Mouse (Mus musculus): ENCODE measurements around the gene Olfr1046. TPM values are rescaled to one million over a fixed set of nuclear protein-coding genes. Genes with fewer than 3 reads are reported as not detected.
"Not testable (repeated sequence)": the region's sequence is repeated elsewhere in the genome, so short reads cannot be mapped to it uniquely, and the experiment has no call there.

Olfr1046 gene
- polyA plus RNA-seq, 1 experiment from 2014 or later: not detected

- ATAC-seq (ENCODE audit: low FRiP score); H3K9ac ChIP-seq (ENCODE audit: low read depth, low read length); DNase-seq (ENCODE audit: low spot score); H3K27ac ChIP-seq (ENCODE audit: low read depth, low read length); H3K27me3 ChIP-seq (ENCODE audit: control insufficient read depth, insufficient read depth, low read length); H3K9me3 ChIP-seq (ENCODE audit: control insufficient read depth, low read length); H3K36me3 ChIP-seq (ENCODE audit: control insufficient read depth, insufficient read depth, low read length); H3K4me2 ChIP-seq (replicated peaks; ENCODE audit: low read depth, low read length); H3K4me1 ChIP-seq (replicated peaks; ENCODE audit: control insufficient read depth, insufficient read depth, low read length); H3K4me3 ChIP-seq (ENCODE audit: low read depth, low read length): not testable (repeated sequence)
- 86% methylated on average over 7 of the region's 7 CpGs for WGBS
These were observed 43.7 kb downstream of the Olfr1046 start for GRCm38 (mm10) chr2:86175422-86175821.

- 87% methylated on average over 2 of the region's 2 CpGs for WGBS
- DNase-seq (ENCODE audit: low spot score): no peak
- Histone ChIP-seq H3K36me3 (ENCODE audit: control insufficient read depth, insufficient read depth, low read length) (no peaks in the 10 kb centered on the region), H3K27ac (ENCODE audit: low read depth, low read length) (no peak within 1 kb of the TSS), H3K9ac (ENCODE audit: low read depth, low read length) (no peak within 1 kb of the TSS), H3K4me3 (ENCODE audit: low read depth, low read length) (no peak within 1 kb of the TSS), H3K27me3 (ENCODE audit: control insufficient read depth, insufficient read depth, low read length) (no peaks in the 10 kb centered on the region), H3K9me3 (ENCODE audit: control insufficient read depth, low read length) (no peaks in the 10 kb centered on the region), H3K4me2 (replicated peaks; ENCODE audit: low read depth, low read length) (no peak within 1 kb of the TSS), H3K4me1 (replicated peaks; ENCODE audit: control insufficient read depth, insufficient read depth, low read length) (no peaks in the 10 kb centered on the region)
- no peak for ATAC-seq (ENCODE audit: low FRiP score)
These were observed 51.7 kb downstream of the Olfr1046 start, which contains the start of gene Olfr1043 for GRCm38 (mm10) chr2:86167422-86167821. Gene Olfr1043, minus strand, starts transcription at chr2:86167522.

Other genes starting within 250 kb of the Olfr1046 start
- gene Olfr1029, start 245.4 kb downstream of the Olfr1046 start, polyA plus RNA-seq (2014; fragmentation: Nextera tagmentation; extraction: Ambion mirVana): not detected in 2 replicates
- not detected in 2 replicates for gene Olfr1030, start 240.0 kb downstream of the Olfr1046 start, polyA plus RNA-seq (2014; fragmentation: Nextera tagmentation; extraction: Ambion mirVana)
- gene Olfr1031, start 229.0 kb downstream of the Olfr1046 start, polyA plus RNA-seq (2014; fragmentation: Nextera tagmentation; extraction: Ambion mirVana): not detected in 2 replicates
- not detected in 2 replicates for gene Olfr1032, start 213.8 kb downstream of the Olfr1046 start, polyA plus RNA-seq (2014; fragmentation: Nextera tagmentation; extraction: Ambion mirVana)
- gene Olfr1033, start 198.7 kb downstream of the Olfr1046 start, polyA plus RNA-seq (2014; fragmentation: Nextera tagmentation; extraction: Ambion mirVana): not detected in 2 replicates
- gene Olfr1034, start 173.5 kb downstream of the Olfr1046 start, polyA plus RNA-seq (2014; fragmentation: Nextera tagmentation; extraction: Ambion mirVana): not detected in 2 replicates
- gene Olfr1036, start 145.3 kb downstream of the Olfr1046 start, polyA plus RNA-seq (2014; fragmentation: Nextera tagmentation; extraction: Ambion mirVana): not detected in 2 replicates
- gene Olfr1037, start 131.9 kb downstream of the Olfr1046 start, polyA plus RNA-seq (2014; fragmentation: Nextera tagmentation; extraction: Ambion mirVana): not detected in 2 replicates
- gene Olfr1039, start 83.4 kb downstream of the Olfr1046 start, polyA plus RNA-seq (2014; fragmentation: Nextera tagmentation; extraction: Ambion mirVana): not detected in 2 replicates
- not detected in 2 replicates for gene Olfr1040, start 72.6 kb downstream of the Olfr1046 start, polyA plus RNA-seq (2014; fragmentation: Nextera tagmentation; extraction: Ambion mirVana)
- not detected in 2 replicates for gene Olfr1042, start 57.5 kb downstream of the Olfr1046 start, polyA plus RNA-seq (2014; fragmentation: Nextera tagmentation; extraction: Ambion mirVana)
- gene Olfr1043, start 51.8 kb downstream of the Olfr1046 start, polyA plus RNA-seq (2014; fragmentation: Nextera tagmentation; extraction: Ambion mirVana): not detected in 2 replicates
- gene Olfr1044, start 41.5 kb downstream of the Olfr1046 start, polyA plus RNA-seq (2014; fragmentation: Nextera tagmentation; extraction: Ambion mirVana): not detected in 2 replicates
- gene Olfr52, start 33.6 kb downstream of the Olfr1046 start, polyA plus RNA-seq (2014; fragmentation: Nextera tagmentation; extraction: Ambion mirVana): not detected in 2 replicates
- gene Olfr1045, start 16.3 kb downstream of the Olfr1046 start, polyA plus RNA-seq (2014; fragmentation: Nextera tagmentation; extraction: Ambion mirVana): not detected in 2 replicates
- not detected in 2 replicates for gene Olfr1047, start 12.1 kb upstream of the Olfr1046 start, polyA plus RNA-seq (2014; fragmentation: Nextera tagmentation; extraction: Ambion mirVana)
- gene Olfr1048, start 21.0 kb upstream of the Olfr1046 start, polyA plus RNA-seq (2014; fragmentation: Nextera tagmentation; extraction: Ambion mirVana): not detected in 2 replicates
- not detected in 2 replicates for gene Olfr1049, start 39.0 kb upstream of the Olfr1046 start, polyA plus RNA-seq (2014; fragmentation: Nextera tagmentation; extraction: Ambion mirVana)
- gene Olfr1051, start 59.8 kb upstream of the Olfr1046 start, polyA plus RNA-seq (2014; fragmentation: Nextera tagmentation; extraction: Ambion mirVana): not detected in 2 replicates
- not detected in 2 replicates for gene Olfr1052, start 73.1 kb upstream of the Olfr1046 start, polyA plus RNA-seq (2014; fragmentation: Nextera tagmentation; extraction: Ambion mirVana)
- gene Olfr1053, start 96.0 kb upstream of the Olfr1046 start, polyA plus RNA-seq (2014; fragmentation: Nextera tagmentation; extraction: Ambion mirVana): not detected in 2 replicates
- gene Olfr1054, start 116.1 kb upstream of the Olfr1046 start, polyA plus RNA-seq (2014; fragmentation: Nextera tagmentation; extraction: Ambion mirVana): not detected in 2 replicates
- not detected in 2 replicates for gene Olfr1055, start 131.0 kb upstream of the Olfr1046 start, polyA plus RNA-seq (2014; fragmentation: Nextera tagmentation; extraction: Ambion mirVana)
- not detected in 2 replicates for gene Olfr1056, start 143.2 kb upstream of the Olfr1046 start, polyA plus RNA-seq (2014; fragmentation: Nextera tagmentation; extraction: Ambion mirVana)
- not detected in 2 replicates for gene Olfr1057, start 159.1 kb upstream of the Olfr1046 start, polyA plus RNA-seq (2014; fragmentation: Nextera tagmentation; extraction: Ambion mirVana)
- not detected in 2 replicates for gene Olfr1058, start 169.2 kb upstream of the Olfr1046 start, polyA plus RNA-seq (2014; fragmentation: Nextera tagmentation; extraction: Ambion mirVana)
- not detected in 2 replicates for gene Olfr1061, start 194.7 kb upstream of the Olfr1046 start, polyA plus RNA-seq (2014; fragmentation: Nextera tagmentation; extraction: Ambion mirVana)
- gene Olfr1062, start 207.4 kb upstream of the Olfr1046 start, polyA plus RNA-seq (2014; fragmentation: Nextera tagmentation; extraction: Ambion mirVana): not detected in 2 replicates
- not detected in 2 replicates for gene Olfr1065, start 231.3 kb upstream of the Olfr1046 start, polyA plus RNA-seq (2014; fragmentation: Nextera tagmentation; extraction: Ambion mirVana)
- not detected in 2 replicates for gene Olfr1066, start 237.0 kb upstream of the Olfr1046 start, polyA plus RNA-seq (2014; fragmentation: Nextera tagmentation; extraction: Ambion mirVana)

Measured in hindbrain, embryonic 11.5 days (tissue).